Mouse (Mus musculus) spleen, adult 2 months (tissue): ENCODE measurements around the gene Ptprn2.

ENCODE experiments used
- CTCF ChIP-seq: fragments of 200-500 bp; IDR thresholded peaks from 2 replicates; pipeline ENCODE4 v1.5.1; 2011; ENCODE audit warnings: mild to moderate bottlenecking, inconsistent platforms; ENCODE audit not compliant: insufficient read depth, insufficient read length, insufficient replicate concordance; ENCODE audit errors: extremely low read depth
- POLR2A ChIP-seq: fragments of 200-500 bp; IDR thresholded peaks from 2 replicates; pipeline ENCODE4 v1.6.1; 2011; ENCODE audit warnings: low read depth, low read length, inconsistent platforms

DNA sequence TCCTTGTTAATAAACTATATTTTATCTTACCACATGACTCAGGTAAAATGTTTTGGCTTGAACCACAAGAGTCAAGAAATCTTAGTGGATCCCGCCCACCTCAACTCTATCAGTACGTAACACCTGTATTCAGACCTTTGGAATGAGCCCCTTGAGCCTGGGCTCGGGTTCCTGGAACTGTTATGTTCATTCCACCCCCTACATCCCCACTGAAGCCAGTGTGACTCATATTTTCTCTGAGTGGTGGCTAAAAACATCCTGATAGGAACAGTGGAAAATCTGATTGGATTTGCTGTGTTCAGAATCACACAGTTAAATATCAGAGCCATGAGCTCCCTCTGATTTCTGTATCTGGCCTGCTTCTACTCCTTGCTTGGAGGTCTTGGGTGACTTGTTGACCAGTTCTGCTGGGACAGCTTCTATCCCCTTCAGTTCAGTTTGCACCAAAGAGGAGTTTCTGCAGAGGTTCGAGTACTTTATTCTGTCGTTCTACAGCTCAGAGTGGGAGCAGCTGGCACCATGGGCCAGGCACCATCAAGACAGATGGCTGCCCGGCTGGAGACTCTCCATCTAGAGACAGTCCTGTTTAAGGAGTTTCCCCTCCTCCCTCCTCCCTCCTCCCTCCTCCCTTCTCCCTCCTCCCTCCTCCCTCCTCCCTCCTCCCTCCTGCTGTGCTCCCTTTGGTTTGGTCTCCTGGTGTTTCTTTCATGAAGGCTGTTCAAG, 137.3 kb downstream of the Ptprn2 start:
- TF ChIP-seq CTCF (no peak), POLR2A (no peak)
